Mouse (Mus musculus): ENCODE data around the gene Zyg11b. TPM values are rescaled to one million over a fixed set of nuclear protein-coding genes. Genes with fewer than 3 reads are reported as not detected.

The Zyg11b gene
- polyA plus RNA-seq (2017; shearing (Covaris generic)) = 10 to 100 TPM in 1 of 2 experiments, 1 to 10 TPM in 1; 9.8 to 14.8 TPM

GRCm38 (mm10) chr4:108300670-108301373 is at the start of gene Zyg11b:
TSS of gene Zyg11b (minus strand) at chr4:108301096.
- ATAC-seq = peak; percentile 87

- peak; percentile 86 for ATAC-seq
Observed at GRCm38 (mm10) chr4:108349836-108350547, 49.1 kb upstream of the Zyg11b start.

- ATAC-seq = no peak
Observed at GRCm38 (mm10) chr4:108349064-108349463, 48.2 kb upstream of the Zyg11b start.

- no peak for ATAC-seq
Observed at GRCm38 (mm10) chr4:108348256-108348875, 47.5 kb upstream of the Zyg11b start.

GRCm38 (mm10) chr4:108347111-108347510 is 46.2 kb upstream of the Zyg11b start:
- ATAC-seq = peak; percentile 16

GRCm38 (mm10) chr4:108345826-108346225 is 44.9 kb upstream of the Zyg11b start:
- ATAC-seq = no peak

GRCm38 (mm10) chr4:108344631-108345083 is 43.8 kb upstream of the Zyg11b start:
- no peak for ATAC-seq

GRCm38 (mm10) chr4:108339277-108339690 is 38.4 kb upstream of the Zyg11b start:
- peak; percentile 57 for ATAC-seq

- no peak for ATAC-seq
Observed at GRCm38 (mm10) chr4:108338811-108339210, 37.9 kb upstream of the Zyg11b start.

GRCm38 (mm10) chr4:108338321-108338733 is 37.4 kb upstream of the Zyg11b start:
- ATAC-seq = no peak

GRCm38 (mm10) chr4:108337817-108338216 is 36.9 kb upstream of the Zyg11b start:
- no peak for ATAC-seq

- ATAC-seq = no peak
Observed at GRCm38 (mm10) chr4:108336765-108337164, 35.9 kb upstream of the Zyg11b start.

- ATAC-seq = no peak
Observed at GRCm38 (mm10) chr4:108335413-108335812, 34.5 kb upstream of the Zyg11b start.

GRCm38 (mm10) chr4:108332041-108332440 is 31.1 kb upstream of the Zyg11b start:
- ATAC-seq = no peak

- no peak for ATAC-seq
Observed at GRCm38 (mm10) chr4:108329840-108330239, 28.9 kb upstream of the Zyg11b start.

GRCm38 (mm10) chr4:108327730-108328484 is 27.0 kb upstream of the Zyg11b start, which contains the start of gene Coa7:
TSS of gene Coa7 (plus strand) at chr4:108328140.
- ATAC-seq = peak; percentile 92

- ATAC-seq = no peak
Observed at GRCm38 (mm10) chr4:108327071-108327579, 26.2 kb upstream of the Zyg11b start.

- ATAC-seq = no peak
Observed at GRCm38 (mm10) chr4:108323588-108323987, 22.7 kb upstream of the Zyg11b start.

GRCm38 (mm10) chr4:108320627-108321380 is 19.9 kb upstream of the Zyg11b start:
- no peak for ATAC-seq

GRCm38 (mm10) chr4:108319747-108320146 is 18.9 kb upstream of the Zyg11b start:
- no peak for ATAC-seq
